Comparison of ENCODE assay signal across 8 mouse cellular contexts in the genomic region with DNA sequence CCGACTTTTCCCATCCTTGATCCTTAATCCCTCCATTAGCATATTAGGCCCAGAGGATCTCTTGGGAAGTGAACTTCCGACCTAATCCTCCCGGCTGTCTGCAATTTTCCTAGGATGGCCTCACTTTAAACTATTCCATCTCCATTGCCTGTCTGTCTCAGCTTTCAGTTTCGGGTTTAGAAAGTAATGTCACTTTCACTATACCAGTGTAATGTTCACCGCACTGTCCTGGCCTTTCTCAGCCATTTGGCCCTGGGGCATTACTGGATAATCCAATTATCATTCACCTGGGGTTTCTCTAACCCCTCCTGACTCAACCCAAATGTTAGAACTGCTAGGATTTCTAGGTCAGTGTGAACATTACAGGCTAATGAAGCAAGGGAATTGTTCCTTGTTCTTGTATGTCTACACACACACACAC. TPM values are rescaled to one million over a fixed set of nuclear protein-coding genes. Genes with fewer than 3 reads are reported as not detected.
DNase-seq lines count a peak whose midpoint lies in the region; ATAC-seq and TF ChIP-seq lines count a peak whose summit lies in the region.

No protein-coding gene starts in this region.

- H3K27ac ChIP-seq in heart, embryonic 16.5 days (ENCODE audit: low read length) = peak overlapping the region; percentile 92
- no peak overlapping the region for H3K27ac ChIP-seq in MEL (ENCODE audit: control insufficient read depth, low read depth, low read length)
- peak overlapping the region; percentile 93 for H3K27ac ChIP-seq in forebrain, embryonic 15.5 days (replicated peaks)
- H3K27ac ChIP-seq in liver, postnatal 0 days (ENCODE audit: low read depth) = peak overlapping the region; percentile 93

- H3K36me3 ChIP-seq in heart, embryonic 16.5 days (ENCODE audit: control insufficient read depth, insufficient read depth) = no peaks in the 10 kb centered on the region
- peaks cover 2 to 21% of the 10 kb centered on the region in 2 experiments; a peak in 3 of 4 replicates for H3K36me3 ChIP-seq in MEL (ENCODE audit: control insufficient read depth in 1 of 2, insufficient read depth in 2 of 2, low read length in 2 of 2)
- 0 out of 2 replicates have a peak, but pooled peaks cover 3% of the 10 kb centered on the region for H3K36me3 ChIP-seq in forebrain, embryonic 15.5 days
- H3K36me3 ChIP-seq in liver, postnatal 0 days (replicated peaks; ENCODE audit: insufficient read depth, low read length) = no peaks in the 10 kb centered on the region; the same call in 1 of the 2 replicates

- no peak for ATAC-seq in heart, embryonic 16.5 days (replicated peaks; ENCODE audit: extremely low read depth, insufficient read depth, low FRiP score)
- ATAC-seq in forebrain, embryonic 15.5 days (replicated peaks) = no peak
- no peak for ATAC-seq in liver, postnatal 0 days

- no peak for DNase-seq in heart, adult 18-20 months
- no peak for DNase-seq in MEL (ENCODE audit: low read depth, low spot score)
- no peak for DNase-seq in liver, postnatal 0 days
- no peak for DNase-seq in adrenal gland, adult 18-20 months (ENCODE audit: low spot score in 2 of 2)
- DNase-seq in layer of hippocampus, adult 9-11 months = no peak
- DNase-seq in right cerebral cortex, adult 2 months (ENCODE audit: low spot score in 2 of 2) = no peak

- H3K4me1 ChIP-seq in heart, embryonic 16.5 days (ENCODE audit: control insufficient read depth, insufficient read depth, low read length) = peaks cover 53% of the 10 kb centered on the region
- H3K4me1 ChIP-seq in MEL (ENCODE audit: control insufficient read depth in 1 of 2, insufficient read depth in 2 of 2, low read length in 2 of 2) = peaks cover 9 to 22% of the 10 kb centered on the region in 2 experiments; a peak in 3 of 4 replicates
- peaks cover 68% of the 10 kb centered on the region for H3K4me1 ChIP-seq in forebrain, embryonic 15.5 days
- peaks cover 34% of the 10 kb centered on the region for H3K4me1 ChIP-seq in liver, postnatal 0 days (ENCODE audit: insufficient read depth)

- no peaks in the 10 kb centered on the region for H3K9me3 ChIP-seq in heart, embryonic 16.5 days (replicated peaks; ENCODE audit: control insufficient read depth, low read length)
- no peaks in the 10 kb centered on the region for H3K9me3 ChIP-seq in MEL (replicated peaks; ENCODE audit: insufficient read depth, low read length)
- no peaks in the 10 kb centered on the region for H3K9me3 ChIP-seq in forebrain, embryonic 15.5 days
- H3K9me3 ChIP-seq in liver, postnatal 0 days (ENCODE audit: low read length) = no peaks in the 10 kb centered on the region

- no peaks in the 10 kb centered on the region for H3K27me3 ChIP-seq in heart, embryonic 16.5 days (ENCODE audit: control insufficient read depth, insufficient read depth, low read length)
- no peaks in the 10 kb centered on the region for H3K27me3 ChIP-seq in MEL (ENCODE audit: control insufficient read depth in 1 of 2, insufficient read depth in 2 of 2, low read length in 2 of 2)
- H3K27me3 ChIP-seq in forebrain, embryonic 15.5 days = no peaks in the 10 kb centered on the region
- H3K27me3 ChIP-seq in liver, postnatal 0 days (ENCODE audit: insufficient read depth, low read length) = no peaks in the 10 kb centered on the region

- H3K79me2 ChIP-seq in MEL (ENCODE audit: control insufficient read depth, insufficient read depth, low read length, poor library complexity) = peaks cover 32% of the 10 kb centered on the region

- H3K4me2 ChIP-seq in heart, embryonic 16.5 days (ENCODE audit: low read depth, low read length) = peak overlapping the region; percentile 91
- peak overlapping the region; percentile 77 for H3K4me2 ChIP-seq in forebrain, embryonic 15.5 days (replicated peaks)
- H3K4me2 ChIP-seq in liver, postnatal 0 days (ENCODE audit: low read depth, low read length) = peak overlapping the region; percentile 72

- H3K4me3 ChIP-seq in heart, embryonic 16.5 days (ENCODE audit: low read length) = peak overlapping the region; percentile 71
- H3K4me3 ChIP-seq in MEL (ENCODE audit: control insufficient read depth in 1 of 2, insufficient read depth in 1 of 2, low read depth in 2 of 2, low read length in 2 of 2) = peak overlapping the region; percentile 93 to 98
- H3K4me3 ChIP-seq in forebrain, embryonic 15.5 days = peak overlapping the region; percentile 75
- H3K4me3 ChIP-seq in liver, postnatal 0 days (ENCODE audit: low read depth, low read length) = peak overlapping the region; percentile 75

- no peak for TF ChIP-seq EP300 in MEL (IDR thresholded peaks at IDR 0.05; ENCODE audit: low read depth in 1 of 2, low read length in 2 of 2)
- no peak for TF ChIP-seq EP300 in liver, postnatal 0 days (IDR thresholded peaks at IDR 0.05; ENCODE audit: low read depth)

- TF ChIP-seq CTCF in MEL (IDR thresholded peaks at IDR 0.05 in 2 of 3, conservative IDR thresholded peaks at IDR 0.05 in 1 of 3; ENCODE audit: control insufficient read depth in 1 of 3, insufficient read depth in 1 of 3, low read depth in 2 of 3, low read length in 3 of 3, poor library complexity in 1 of 3, severe bottlenecking in 1 of 3) = no peak
- TF ChIP-seq CTCF in liver, postnatal 0 days (IDR thresholded peaks at IDR 0.05; ENCODE audit: low read depth) = no peak

- H3K9ac ChIP-seq in heart, embryonic 16.5 days (ENCODE audit: low read length) = peak overlapping the region; percentile 98
- H3K9ac ChIP-seq in MEL (ENCODE audit: control insufficient read depth, low read depth, low read length, poor library complexity, severe bottlenecking) = peak overlapping the region; percentile 92
- H3K9ac ChIP-seq in forebrain, embryonic 15.5 days (replicated peaks) = peak overlapping the region; percentile 100
- H3K9ac ChIP-seq in liver, postnatal 0 days (replicated peaks) = peak overlapping the region; percentile 92

- TF ChIP-seq RAD21 in MEL (IDR thresholded peaks at IDR 0.05; ENCODE audit: low read depth, low read length) = no peak

- no peak for TF ChIP-seq POLR2A in MEL (IDR thresholded peaks at IDR 0.05; ENCODE audit: control insufficient read depth in 1 of 2, insufficient read depth in 1 of 2, low read depth in 1 of 2, low read length in 2 of 2, poor library complexity in 1 of 2)

- WGBS in heart, embryonic 16.5 days = under 1% methylated on average over 5 of the region's 5 CpGs
- under 1% methylated on average over 5 of the region's 5 CpGs for WGBS in forebrain, embryonic 15.5 days
- WGBS in liver, postnatal 0 days (ENCODE audit: insufficient replicate concordance) = 3% methylated on average over 5 of the region's 5 CpGs

TF ChIP-seq in MEL, 35 proteins besides CTCF, POLR2A, EP300 and RAD21:
- TF ChIP-seq CHD1 (IDR thresholded peaks at IDR 0.05; ENCODE audit: low read depth, low read length) = no peak

RNA-seq across cellular contexts. Expression of a gene that starts 26.7 kb away (rescaled TPM):
- polyA plus RNA-seq in heart, embryonic 16.5 days (2015; fragmentation: Nextera tagmentation; extraction: Ambion mirVana) = 0.04 and 0.11 TPM in 2 replicates
- under 1 TPM; 0.13 to 0.32 TPM for total RNA-seq in heart, adult 18-20 months (2021)
- not detected in 2 replicates for total RNA-seq in MEL (2012; rRNA removed)
- polyA plus RNA-seq in MEL (2012; ENCODE audit: insufficient read depth in 1 of 2, insufficient read length in 2 of 2, low read depth in 1 of 2, low replicate concordance in 2 of 2, missing spikeins in 1 of 2) = under 1 TPM in 1 of 2 experiments, not detected in 1; 0.06 TPM
- 0.45 and 0.61 TPM in 2 replicates for polyA plus RNA-seq in forebrain, embryonic 15.5 days (2015; fragmentation: Nextera tagmentation; extraction: Ambion mirVana)
- not detected in 2 replicates for polyA plus RNA-seq in liver, postnatal 0 days (2015; fragmentation: Nextera tagmentation; extraction: Ambion mirVana)
- under 1 TPM; 0.17 to 0.42 TPM for total RNA-seq in adrenal gland, adult 18-20 months (2021)
